Mouse (Mus musculus) 3T3-L1 (cell line): ENCODE data around the gene Hspb7.

Experiments
- DNase-seq: peaks from one replicate; pipeline ENCODE4 v3.0.0-alpha.2; 2015; ENCODE audit warnings: low read depth, low spot score

Gene Hspb7

GRCm38 (mm10) chr4:141420192-141420829, at the start of gene Hspb7:
Hspb7 (plus strand) TSS chr4:141420779.
- DNase-seq, result no peak

GRCm38 (mm10) chr4:141372426-141372825, 48.2 kb upstream of the Hspb7 start:
- no peak for DNase-seq

- DNase-seq, result no peak
These were observed 40.9 kb upstream of the Hspb7 start for GRCm38 (mm10) chr4:141379674-141380073.

GRCm38 (mm10) chr4:141382406-141382805, 38.2 kb upstream of the Hspb7 start:
- DNase-seq, result no peak

GRCm38 (mm10) chr4:141385275-141385674, 35.3 kb upstream of the Hspb7 start:
- DNase-seq, result peak; percentile 79

GRCm38 (mm10) chr4:141386150-141386549, 34.4 kb upstream of the Hspb7 start:
- peak; percentile 24 for DNase-seq

- DNase-seq, result peak; percentile 91
These were observed 33.3 kb upstream of the Hspb7 start for GRCm38 (mm10) chr4:141387093-141387784.

GRCm38 (mm10) chr4:141387933-141388332, 32.6 kb upstream of the Hspb7 start:
- no peak for DNase-seq

- no peak for DNase-seq
These were observed 31.0 kb upstream of the Hspb7 start for GRCm38 (mm10) chr4:141389366-141390150.

- DNase-seq, result no peak
These were observed 29.3 kb upstream of the Hspb7 start for GRCm38 (mm10) chr4:141391293-141391692.

GRCm38 (mm10) chr4:141394751-141395150, 25.8 kb upstream of the Hspb7 start:
- no peak for DNase-seq

GRCm38 (mm10) chr4:141397861-141398260, 22.7 kb upstream of the Hspb7 start:
- DNase-seq, result no peak

- DNase-seq, result no peak
These were observed 22.0 kb upstream of the Hspb7 start, which contains the start of gene Clcnka for GRCm38 (mm10) chr4:141398545-141398944. Clcnka (minus strand) TSS chr4:141398724.

GRCm38 (mm10) chr4:141400171-141400570, 20.4 kb upstream of the Hspb7 start:
- no peak for DNase-seq

GRCm38 (mm10) chr4:141404518-141405313, 15.9 kb upstream of the Hspb7 start:
- DNase-seq, result peak; percentile 85

GRCm38 (mm10) chr4:141405314-141405622, 15.3 kb upstream of the Hspb7 start:
- DNase-seq, result no peak

GRCm38 (mm10) chr4:141406516-141407299, 13.9 kb upstream of the Hspb7 start:
- DNase-seq, result peak; percentile 74

- no peak for DNase-seq
These were observed 12.0 kb upstream of the Hspb7 start for GRCm38 (mm10) chr4:141408577-141408976.

- no peak for DNase-seq
These were observed 9.1 kb upstream of the Hspb7 start for GRCm38 (mm10) chr4:141411430-141411992.

- no peak for DNase-seq
These were observed 4.7 kb upstream of the Hspb7 start, which contains the start of gene Clcnkb for GRCm38 (mm10) chr4:141415924-141416323. Clcnkb (minus strand) TSS chr4:141416014.
